Mouse (Mus musculus): ENCODE data around the gene Maml1.

Maml1 gene

DNA sequence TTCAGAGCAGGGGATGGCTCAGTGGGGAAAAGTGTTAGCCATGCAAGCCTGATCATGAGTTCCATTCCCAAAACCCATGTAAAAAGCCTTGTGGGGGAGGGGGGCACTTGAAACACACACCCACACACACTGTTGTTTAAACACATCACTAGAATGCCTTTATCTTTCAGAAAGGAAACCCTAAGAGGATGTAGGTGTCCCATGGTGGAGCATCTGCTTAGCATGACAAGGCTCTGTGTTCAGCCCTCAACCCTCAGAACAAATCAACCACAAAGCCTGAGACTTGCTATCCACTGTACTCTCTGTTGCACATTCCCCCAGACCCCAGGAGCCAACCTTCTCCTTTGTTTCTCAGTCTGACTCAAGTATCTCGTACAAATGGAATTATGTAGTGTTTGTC lies 12.1 kb downstream of the Maml1 start:
- DNase-seq (ENCODE audit: low spot score), result no peak

GRCm38 (mm10) chr11:50279005-50279404 lies 13.1 kb downstream of the Maml1 start:
- DNase-seq (ENCODE audit: low spot score), result no peak

DNA sequence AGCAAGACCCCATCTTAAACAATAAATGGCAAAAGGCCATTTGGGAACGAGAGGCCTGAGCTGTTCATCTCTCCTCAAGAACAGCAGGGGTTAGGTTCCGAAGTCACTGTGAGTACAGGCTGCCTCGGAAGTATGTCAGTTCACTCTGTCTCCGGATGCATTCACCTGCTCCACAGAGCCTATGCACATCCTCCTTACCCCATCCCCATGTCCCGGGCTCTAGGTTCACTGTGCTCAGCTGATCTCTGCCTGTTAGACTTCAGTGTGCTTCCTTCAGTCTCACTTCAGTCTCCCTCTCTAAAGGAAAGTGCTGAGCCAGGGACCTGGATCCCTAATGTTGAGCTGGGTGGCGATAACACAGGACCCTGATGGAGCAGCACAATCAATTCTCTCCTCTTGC lies 14.4 kb downstream of the Maml1 start:
- no peak for DNase-seq (ENCODE audit: low spot score)

GRCm38 (mm10) chr11:50277025-50277424 lies 15.1 kb downstream of the Maml1 start:
- DNase-seq (ENCODE audit: low spot score), result no peak

DNA sequence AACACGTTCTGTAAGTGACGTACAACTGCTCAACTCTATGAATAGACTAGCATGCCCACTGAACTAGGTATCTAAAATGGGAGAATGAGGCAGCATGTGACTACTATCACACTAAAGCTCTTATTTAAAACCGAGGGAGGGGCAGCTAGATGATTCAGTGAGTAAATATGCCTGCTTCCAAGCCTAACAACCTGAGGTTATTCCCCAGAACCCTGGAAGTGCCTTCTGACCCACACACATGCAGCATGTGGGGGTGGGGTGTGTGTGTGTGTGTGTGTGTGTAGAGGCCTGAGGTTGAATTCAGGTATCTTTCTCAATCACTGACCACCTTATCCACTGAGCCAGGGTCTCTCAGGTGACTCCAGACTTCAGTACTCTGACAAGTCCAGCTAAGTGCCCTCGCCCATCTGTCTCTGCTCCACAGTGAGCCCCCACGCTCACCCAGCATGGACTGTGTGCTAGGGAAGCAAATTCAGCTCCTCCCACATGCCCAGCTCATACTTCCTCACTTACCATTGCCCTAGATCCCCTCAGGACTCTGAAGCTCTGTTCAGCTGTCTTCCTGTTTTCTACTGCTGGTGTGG lies 16.5 kb downstream of the Maml1 start:
- no peak for DNase-seq (ENCODE audit: low spot score)

DNA sequence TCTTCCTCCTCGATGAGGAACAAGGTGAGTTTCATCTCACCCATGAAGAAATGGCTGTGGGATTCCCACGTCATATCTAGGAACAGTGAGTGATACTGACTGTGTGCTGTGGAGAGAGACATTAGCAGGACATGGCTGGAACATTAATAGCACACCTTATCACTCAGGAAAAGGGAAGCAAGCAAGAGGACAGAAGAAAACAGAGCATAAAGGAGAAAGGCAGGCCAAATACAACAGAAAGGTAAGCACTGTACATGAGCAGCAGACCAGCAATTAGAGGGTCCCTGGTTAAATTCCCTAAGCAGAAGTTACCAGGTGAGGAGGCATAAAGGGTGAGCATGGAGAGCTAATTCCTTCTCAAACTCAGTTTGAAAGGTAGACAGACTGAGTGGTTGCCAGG lies 17.0 kb downstream of the Maml1 start:
- DNase-seq (ENCODE audit: low spot score), result no peak

DNA sequence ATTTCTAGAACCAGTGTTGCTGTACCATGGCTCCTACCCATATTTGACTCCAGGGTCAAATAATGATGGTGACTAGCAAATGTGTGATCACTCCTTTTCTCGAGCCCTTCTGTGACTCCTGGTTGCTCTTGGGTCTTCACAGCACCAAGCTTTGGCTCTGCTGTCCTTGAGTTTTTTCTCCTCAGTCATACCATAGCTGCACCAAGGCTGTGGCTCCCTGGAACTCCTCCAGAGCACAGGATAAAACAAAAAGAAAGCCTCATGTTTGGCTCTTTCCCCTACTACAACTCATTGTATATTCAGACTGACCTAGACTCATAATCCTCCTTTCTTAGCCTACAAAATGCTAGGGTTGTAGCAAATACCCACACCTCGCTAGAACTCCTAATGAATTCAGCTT lies 19.3 kb downstream of the Maml1 start:
- DNase-seq (ENCODE audit: low spot score), result no peak

DNA sequence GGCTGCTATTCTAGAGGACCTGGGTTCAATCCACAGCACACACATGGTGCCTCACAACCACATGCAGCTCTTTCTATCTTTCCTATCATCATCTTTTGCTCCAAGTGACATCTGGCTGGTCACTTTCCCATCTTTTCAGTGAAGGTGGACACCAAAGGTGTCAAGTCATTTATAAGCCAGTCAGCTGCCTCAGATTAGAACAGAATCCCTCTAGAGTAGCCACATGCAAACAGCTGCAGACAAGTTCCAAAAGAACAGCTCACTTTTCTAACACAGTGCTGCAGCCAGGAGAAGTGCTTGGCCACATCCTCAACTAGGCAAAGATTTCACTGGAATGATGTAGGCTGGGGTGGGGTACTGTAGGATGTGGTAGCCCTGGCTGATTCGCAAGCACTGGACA lies 22.2 kb downstream of the Maml1 start:
- DNase-seq (ENCODE audit: low spot score), result no peak

- DNase-seq (ENCODE audit: low spot score), result no peak
Observed at GRCm38 (mm10) chr11:50269163-50269562, 22.9 kb downstream of the Maml1 start.

GRCm38 (mm10) chr11:50266997-50267396 lies 25.1 kb downstream of the Maml1 start:
- DNase-seq (ENCODE audit: low spot score), result no peak

DNA sequence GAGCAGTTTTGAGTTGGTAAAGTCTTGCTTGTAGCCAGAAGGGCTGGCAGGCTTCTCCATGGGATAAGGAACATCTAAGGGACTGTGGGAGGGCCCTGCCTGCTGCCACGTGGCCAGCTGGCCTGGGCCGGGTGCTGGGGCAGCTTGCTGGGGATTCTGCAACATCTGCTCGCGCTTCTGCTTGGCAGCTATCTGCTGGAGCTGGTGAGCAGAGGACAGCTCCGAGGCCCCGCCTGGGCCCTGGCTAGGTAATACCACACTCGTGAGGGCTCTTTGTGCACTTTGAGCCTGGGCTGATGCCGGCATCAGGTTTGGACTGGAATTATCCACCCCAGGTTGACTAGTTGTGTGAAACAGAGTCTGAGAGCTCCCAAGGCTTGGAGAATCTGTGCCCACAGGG lies 26.2 kb downstream of the Maml1 start:
- no peak for DNase-seq (ENCODE audit: low spot score)

DNA sequence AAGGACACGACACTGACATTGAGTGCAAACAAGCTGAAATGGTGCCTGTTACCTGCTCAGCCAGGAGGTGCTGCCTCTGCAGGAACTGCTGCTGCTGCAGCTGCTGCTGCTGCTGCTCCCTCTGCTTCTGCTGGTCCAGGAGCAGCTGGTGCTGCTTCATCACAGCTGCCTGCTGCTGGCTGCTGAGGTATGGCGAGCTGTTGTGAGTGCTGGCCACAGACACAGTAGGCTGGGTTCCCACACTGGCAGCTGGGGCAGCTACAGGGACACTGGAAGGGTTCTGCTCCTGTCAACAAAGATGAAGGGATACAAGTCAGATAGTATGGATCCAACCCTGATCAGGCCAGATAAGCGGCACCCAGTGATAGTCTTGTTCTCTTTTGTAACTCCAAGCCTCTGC lies 28.9 kb downstream of the Maml1 start:
- DNase-seq (ENCODE audit: low spot score), result no peak

DNA sequence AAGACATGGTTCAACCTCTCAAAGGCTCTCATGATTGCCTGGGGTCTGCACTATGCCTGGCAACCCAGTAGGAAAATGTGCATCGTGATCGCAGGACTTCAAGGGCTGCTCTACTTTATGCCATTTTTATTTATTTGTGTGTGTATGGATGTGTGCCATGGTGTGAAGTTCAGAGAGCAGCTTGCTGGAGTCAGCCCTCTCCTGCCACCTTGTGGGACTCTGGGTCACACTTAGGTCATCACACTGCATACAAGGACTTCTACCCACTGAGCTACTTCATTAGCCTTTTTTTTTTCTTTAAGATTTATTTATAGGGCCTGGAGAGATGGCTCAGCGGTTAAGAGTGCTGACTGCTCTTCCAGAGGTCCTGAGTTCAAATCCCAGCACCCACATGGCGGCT lies 30.1 kb downstream of the Maml1 start:
- DNase-seq (ENCODE audit: low spot score), result no peak

- no peak for DNase-seq (ENCODE audit: low spot score)
Observed at GRCm38 (mm10) chr11:50258310-50258709, 33.8 kb downstream of the Maml1 start.

DNA sequence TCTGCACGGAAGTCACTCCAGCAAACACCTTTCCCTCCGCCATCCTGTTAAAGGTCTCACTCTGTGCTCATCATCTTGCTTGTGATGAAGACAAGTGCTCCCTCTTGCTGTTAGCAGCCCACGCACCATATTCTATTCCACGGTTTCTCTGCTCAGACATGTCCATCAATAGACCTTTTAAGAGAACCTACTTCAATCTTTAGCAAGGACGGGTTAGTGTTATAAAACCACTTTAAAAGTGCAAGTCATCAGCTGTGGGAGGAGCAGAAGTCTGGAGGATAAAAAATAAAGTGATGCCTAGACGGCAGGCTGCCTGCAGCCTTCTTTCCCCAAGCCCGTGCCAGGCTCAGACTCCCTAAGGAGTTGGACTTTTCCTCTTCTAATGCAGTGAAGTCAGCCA lies 35.5 kb downstream of the Maml1 start:
- no peak for DNase-seq (ENCODE audit: low spot score)

- DNase-seq (ENCODE audit: low spot score), result no peak
Observed at GRCm38 (mm10) chr11:50254010-50254580, 38.0 kb downstream of the Maml1 start.

DNA sequence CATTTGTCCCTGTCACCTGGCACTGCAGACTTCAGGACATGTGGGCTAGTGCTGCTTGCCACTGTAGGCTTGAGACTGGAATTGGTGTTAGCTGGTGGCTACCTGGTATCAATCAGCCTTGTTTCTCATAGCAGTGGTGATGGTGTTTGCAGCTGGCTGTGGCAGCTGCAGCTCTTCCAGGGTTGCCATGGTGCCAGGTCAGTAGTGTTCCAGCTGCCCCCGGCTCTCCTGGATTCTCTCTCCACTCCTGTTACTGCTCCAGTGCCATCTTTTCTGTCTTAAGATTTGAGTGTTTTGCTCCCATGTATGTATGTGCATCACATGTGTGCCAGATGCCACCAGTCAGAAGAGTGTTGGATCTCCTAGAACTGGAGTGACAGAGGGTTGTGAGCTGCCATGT lies 38.7 kb downstream of the Maml1 start:
- DNase-seq (ENCODE audit: low spot score), result no peak

- DNase-seq (ENCODE audit: low spot score), result no peak
Observed at GRCm38 (mm10) chr11:50252684-50253265, 39.3 kb downstream of the Maml1 start.

- no peak for DNase-seq (ENCODE audit: low spot score)
Observed at GRCm38 (mm10) chr11:50252166-50252565, 39.9 kb downstream of the Maml1 start.

DNA sequence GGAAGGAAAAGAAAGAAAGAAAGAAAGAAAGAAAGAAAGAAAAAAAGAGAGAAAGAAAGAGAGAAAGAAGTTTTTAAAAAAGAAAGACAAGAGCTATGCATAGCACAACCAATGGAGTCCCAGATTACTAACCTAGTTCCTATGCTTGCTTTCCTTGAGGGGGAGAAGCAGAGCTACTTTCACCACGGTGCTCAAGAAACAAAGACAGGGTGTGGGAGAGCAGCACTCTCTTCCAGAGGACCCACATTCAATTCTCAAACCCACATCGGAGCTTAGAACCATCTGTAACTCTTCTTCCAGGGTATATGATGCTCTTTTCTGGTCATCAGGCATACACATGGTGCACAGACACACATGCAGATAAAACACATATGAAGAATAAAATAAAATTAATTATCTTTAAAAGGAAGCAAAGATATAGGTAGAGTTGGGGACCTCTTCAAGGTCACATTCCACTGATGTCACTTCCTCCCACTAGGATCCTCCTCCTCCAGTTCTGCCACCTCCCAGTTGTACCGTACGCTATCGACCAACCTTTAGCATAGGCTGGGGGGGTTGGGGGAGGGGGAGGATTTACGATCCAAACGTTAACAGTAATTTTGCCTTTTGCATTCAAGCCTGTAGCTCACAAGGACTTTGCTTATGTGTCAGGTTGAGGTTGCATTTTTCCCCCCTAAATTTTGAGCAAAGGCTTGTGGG lies 43.5 kb downstream of the Maml1 start:
- no peak for DNase-seq (ENCODE audit: low spot score)

- DNase-seq (ENCODE audit: low spot score), result no peak
Observed at GRCm38 (mm10) chr11:50245269-50245668, 46.8 kb downstream of the Maml1 start.

- no peak for DNase-seq (ENCODE audit: low spot score)
Observed at GRCm38 (mm10) chr11:50243926-50244325, 48.2 kb downstream of the Maml1 start.

DNA sequence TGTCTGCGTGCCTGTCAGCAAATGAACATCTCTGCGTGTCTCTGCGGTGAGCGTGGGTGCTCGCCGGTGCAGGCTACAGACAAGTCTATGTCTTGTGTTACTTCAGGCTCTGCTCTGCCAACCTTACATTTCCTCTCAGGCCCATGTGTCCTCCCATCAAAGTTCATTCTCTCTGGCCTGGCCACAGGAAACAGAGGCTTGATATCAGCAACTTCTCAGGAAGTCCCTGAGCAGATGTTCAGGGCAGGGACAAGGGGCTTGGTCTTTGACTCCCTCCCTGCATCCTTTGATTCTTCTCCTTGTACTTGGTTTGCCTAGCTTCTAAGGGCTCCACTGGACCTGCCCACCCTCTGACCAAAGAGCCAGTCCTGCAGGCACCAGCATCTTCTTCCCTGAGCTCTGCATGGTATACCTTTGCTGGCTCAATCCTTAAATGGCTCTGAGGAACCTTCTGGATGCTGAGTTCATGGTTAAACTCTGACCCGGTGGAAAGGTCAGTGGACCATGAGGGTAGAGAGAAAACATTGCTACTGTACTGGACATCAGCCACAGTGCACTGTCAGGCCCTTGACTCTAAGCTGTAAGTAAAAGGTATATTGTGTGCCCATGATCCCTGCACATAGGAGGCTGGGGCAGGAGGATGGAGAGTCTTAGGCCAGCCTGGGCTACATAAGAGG lies 51.7 kb downstream of the Maml1 start:
- no peak for DNase-seq (ENCODE audit: low spot score)
